Mouse (Mus musculus) embryonic facial prominence, embryonic 10.5 days (tissue): ENCODE measurements around the gene Vmn1r137. TPM values are rescaled to one million over a fixed set of nuclear protein-coding genes. Genes with fewer than 3 reads are reported as not detected.
"Not testable (repeated sequence)": the region's sequence is repeated elsewhere in the genome, so short reads cannot be mapped to it uniquely, and the experiment has no call there.

Experiments
- DNase-seq: peaks from one replicate; pipeline ENCODE4 v3.0.0-alpha.2; 2017; ENCODE audit warnings: low spot score
- H3K27ac ChIP-seq: fragments of 300-500 bp; sonication (generic); replicated peaks from 2 replicates; pipeline ENCODE4 v1.5.1; 2016; ENCODE audit warnings: mild to moderate bottlenecking
- H3K27me3 ChIP-seq: fragments of 300-500 bp; sonication (generic); replicated peaks from 2 replicates; pipeline ENCODE4 v1.6.1; 2016; ENCODE audit warnings: low read depth, mild to moderate bottlenecking; ENCODE audit not compliant: poor library complexity, severe bottlenecking
- H3K36me3 ChIP-seq: fragments of 300-500 bp; sonication (generic); replicated peaks from 2 replicates; pipeline ENCODE4 v1.6.1; 2016; ENCODE audit warnings: mild to moderate bottlenecking, moderate library complexity
- H3K4me1 ChIP-seq: fragments of 300-500 bp; sonication (generic); 2 replicates; pipeline ENCODE4 v1.6.1; 2016
- H3K4me3 ChIP-seq: fragments of 300-500 bp; sonication (generic); 2 replicates; pipeline ENCODE4 v1.5.1; 2016; ENCODE audit warnings: mild to moderate bottlenecking, moderate library complexity
- H3K9me3 ChIP-seq: fragments of 300-500 bp; sonication (generic); 2 replicates; pipeline ENCODE4 v1.6.1; 2016; ENCODE audit warnings: mild to moderate bottlenecking
- WGBS: fragments of 180-500 bp; shearing (Covaris S2); methylation state at CpG from one replicate; pipeline ENCODE4 v1.1.7; 2016; 5-methylcytosine and 5-hydroxymethylcytosine counted together
- polyA plus RNA-seq: library from polyadenylated mRNA; unstranded; fragments of >200 nt; fragmentation: Nextera tagmentation; extraction: Ambion mirVana; gene quantifications from 2 replicates; pipeline ENCODE4 v1.2.1, GENCODE M21; 2016

The Vmn1r137 gene
- not detected in 2 replicates for polyA plus RNA-seq

DNA sequence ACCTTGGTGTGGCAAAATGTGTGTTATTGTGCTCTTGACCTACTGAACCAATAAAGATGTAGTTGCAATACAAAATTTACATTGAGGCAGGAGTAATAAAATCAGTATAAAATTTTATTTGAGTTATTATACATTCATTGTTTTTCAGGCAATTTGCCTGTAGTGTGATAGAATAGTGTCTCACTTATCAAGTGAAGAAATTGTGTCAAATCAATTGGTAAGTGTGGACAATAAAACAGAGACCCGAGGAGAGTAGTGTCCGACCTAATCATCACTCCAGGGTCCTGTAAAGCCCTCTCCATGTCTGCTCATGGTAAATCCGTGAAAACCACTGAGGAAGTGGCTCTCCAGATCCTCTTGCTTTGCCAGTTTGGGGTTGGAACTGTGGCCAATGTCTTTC lies at the start of gene Vmn1r137:
TSS of gene Vmn1r137 (plus strand) at position 301 of the 400 bp plus-strand sequence.
- H3K4me3 ChIP-seq, H3K9me3 ChIP-seq, H3K27ac ChIP-seq, DNase-seq, H3K36me3 ChIP-seq, H3K4me1 ChIP-seq, H3K27me3 ChIP-seq: not testable (repeated sequence)
- WGBS, result no CpG with 5 or more reads among the region's 3 CpGs

DNA sequence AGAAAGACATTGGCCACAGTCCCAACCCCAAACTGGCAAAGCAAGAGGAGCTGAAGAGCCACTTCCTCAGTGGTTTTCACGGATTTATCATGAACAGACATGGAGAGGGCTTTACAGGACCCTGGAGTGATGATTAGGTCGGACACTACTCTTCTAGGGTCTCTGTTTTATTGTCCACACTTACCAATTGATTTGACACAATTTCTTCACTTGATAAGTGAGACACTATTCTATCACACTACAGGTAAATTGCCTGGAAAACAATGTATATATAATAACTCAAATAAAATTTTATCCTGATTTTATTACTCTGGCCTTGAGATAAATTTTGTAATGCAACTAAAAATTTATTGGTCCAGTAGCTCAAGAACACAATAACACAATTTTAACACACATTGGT lies 34.4 kb downstream of the Vmn1r137 start, which contains the start of gene Vmn1r138:
TSS of gene Vmn1r138 (minus strand) at position 101 of the 400 bp plus-strand sequence.
- H3K36me3 ChIP-seq, H3K9me3 ChIP-seq, H3K4me3 ChIP-seq, H3K27me3 ChIP-seq, DNase-seq, H3K27ac ChIP-seq, H3K4me1 ChIP-seq: not testable (repeated sequence)
- WGBS, result no CpG with 5 or more reads among the region's 2 CpGs

Other genes with a start within 250 kb of the Vmn1r137 start
- not detected in 2 replicates for gene Gm4175, start 233.1 kb upstream of the Vmn1r137 start, polyA plus RNA-seq
- gene Gm4177, start 197.9 kb upstream of the Vmn1r137 start, polyA plus RNA-seq, result not detected in 2 replicates
- gene Vmn1r135, start 162.2 kb upstream of the Vmn1r137 start, polyA plus RNA-seq, result not detected in 2 replicates
- not detected in 2 replicates for gene Gm5725, start 150.3 kb upstream of the Vmn1r137 start, polyA plus RNA-seq
- not detected in 2 replicates for gene Gm5891, start 73.3 kb upstream of the Vmn1r137 start, polyA plus RNA-seq
- gene Vmn1r138, start 34.3 kb downstream of the Vmn1r137 start, polyA plus RNA-seq, result not detected in 2 replicates
- not detected in 2 replicates for gene Gm6176, start 61.7 kb downstream of the Vmn1r137 start, polyA plus RNA-seq
- not detected in 2 replicates for gene Vmn1r139, start 74.5 kb downstream of the Vmn1r137 start, polyA plus RNA-seq
- gene Gm16451, start 123.7 kb downstream of the Vmn1r137 start, polyA plus RNA-seq, result not detected in 2 replicates
- not detected in 2 replicates for gene Gm10666, start 140.2 kb downstream of the Vmn1r137 start, polyA plus RNA-seq
- not detected in 2 replicates for gene Vmn1r142, start 169.4 kb downstream of the Vmn1r137 start, polyA plus RNA-seq
- not detected in 2 replicates for gene Vmn1r143, start 194.8 kb downstream of the Vmn1r137 start, polyA plus RNA-seq
- not detected in 2 replicates for gene Gm8653, start 206.7 kb downstream of the Vmn1r137 start, polyA plus RNA-seq
- gene Gm8453, start 234.9 kb downstream of the Vmn1r137 start, polyA plus RNA-seq, result not detected in 2 replicates